12 mouse cellular contexts compared by ENCODE assay signal in genomic region chr2:18513435-18513834, GRCm38 (mm10).
A peak's percentile ranks its signal among the peaks of the same experiment; 100 is the strongest.
DNase-seq lines count a peak whose midpoint lies in the region.
"Had no signal": no experiment of that assay in that cellular context is flagged by ENCODE, and none has a peak within 500 bp of the region (broad histone marks: within the 10 kb centered on the region; RNA-seq: fewer than 3 reads in every experiment).

No protein-coding gene starts in this region.

- intact Hi-C loops in heart, postnatal 10 days (cut with DNase I): no loop called here
- intact Hi-C loops in heart, postnatal 25 days (cut with DNase I): no loop called here

- DNase-seq in heart, postnatal 10 days: peak; percentile 7 to 26
- no peak for DNase-seq in heart, postnatal 25 days (ENCODE audit: low spot score)
- DNase-seq in thymus, postnatal 0 days (ENCODE audit: low spot score): peak; percentile 44
- DNase-seq in thymus, adult 18-20 months: no peak
- DNase-seq in c-Kit-positive CD71-positive TER-119-negative erythroid progenitor cells, embryonic 14.5 days (ENCODE audit: low read depth): peak; percentile 3
- peak; percentile 17 for DNase-seq in thymus, postnatal 4 days
- no peak for DNase-seq in Muller cell, postnatal 12 days (ENCODE audit: inconsistent ontology term)
- DNase-seq in cerebellum, postnatal 25 days: no peak
- DNase-seq: cerebellum, adult 11-12 months; gastrocnemius, postnatal 14 days; kidney, postnatal 14 days; right cerebral cortex, postnatal 14 days had no signal

Comparison
In these comparisons a context has a peak if more than half of its experiments do, and no peak if none do; other contexts are left out.
1. DNase-seq: peak in heart, postnatal 10 days (2 of 2), thymus, postnatal 0 days (single experiment), c-Kit-positive CD71-positive TER-119-negative erythroid progenitor cells, embryonic 14.5 days (single experiment) and thymus, postnatal 4 days (single experiment); none in heart, postnatal 25 days (single experiment), thymus, adult 18-20 months (0 of 2), Muller cell, postnatal 12 days (single experiment) and cerebellum, postnatal 25 days (0 of 2).